Mouse (Mus musculus) Patski (cell line): ENCODE results near the gene G6pc3. TPM values are rescaled to one million over a fixed set of nuclear protein-coding genes. Genes with fewer than 3 reads are reported as not detected.
A peak's percentile ranks its signal among the peaks of the same experiment; 100 is the strongest.

Source experiments
- ATAC-seq: fragments of 100-300 bp; one replicate; pipeline ENCODE4 v1.8.0; 2021
- CTCF ChIA-PET: fragments of 350-600 bp; sonication (Branson Sonifier 250); formaldehyde crosslinking; loops from one replicate; lab custom pipeline; 2022; ENCODE audit warnings: inconsistent platforms; lab: Charles Lee
- POLR2A ChIA-PET: fragments of 350-600 bp; sonication (Branson Sonifier 250); formaldehyde crosslinking; loops from one replicate; lab custom pipeline; 2022; ENCODE audit warnings: antibody characterized with exemption, inconsistent platforms; lab: Charles Lee
- DNase-seq: peaks from one replicate; pipeline ENCODE4 v3.0.0-alpha.2; 2011; ENCODE audit warnings: low read depth, low spot score
- H3K27me3 ChIP-seq: fragments of 371-371 bp; one replicate; pipeline ENCODE4 v1.5.1; 2021
- CTCF ChIP-seq: fragments of 100-300 bp; IDR thresholded peaks from one replicate; pipeline ENCODE4 v1.5.1; 2021
- in situ Hi-C: fragments of 300-500 bp; cut with MboI; formaldehyde crosslinking; loops from 3 replicates; pipeline ENCODE4 v1.11.1; 2018; ENCODE audit warnings: low pct_unique_long_range_greater_than_20kb, mixed read lengths
- polyA plus RNA-seq: library from polyadenylated mRNA; unstranded; gene quantifications from one replicate; pipeline ENCODE4 v1.2.3, GENCODE M21; 2021

G6pc3 gene
- polyA plus RNA-seq, 1 experiment from 2014 or later: 110 TPM

DNA sequence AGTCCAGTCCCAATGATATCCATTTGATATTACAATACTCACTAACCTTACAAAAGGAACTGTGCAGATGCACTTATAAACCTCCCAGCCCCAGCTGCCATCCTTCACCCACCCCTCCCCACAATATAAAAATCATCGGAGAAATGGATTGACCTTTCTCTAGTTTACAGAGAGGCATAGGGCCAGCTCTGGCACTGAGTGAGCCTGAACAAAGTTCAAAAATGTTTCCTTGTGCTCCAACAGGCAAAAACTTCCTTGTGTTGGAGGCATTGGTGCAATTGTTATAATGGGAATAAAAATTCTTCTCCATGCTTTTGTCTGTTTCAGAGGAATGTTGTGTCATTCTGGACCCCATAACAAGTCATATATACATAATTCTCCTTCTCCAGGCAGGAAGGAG lies 3.2 kb upstream of the G6pc3 start:
- no peak for DNase-seq
- TF ChIP-seq CTCF: no peak
- no peak for ATAC-seq
- no peaks in the 10 kb centered on the region for H3K27me3 ChIP-seq
- ChIA-PET POLR2A (no interaction called here), CTCF (interaction anchor here (1.0 kb wide), 1 partner anchor 29 kb away, joined by 3 read pairs; no protein-coding TSS in a partner anchor)
- in situ Hi-C loops: no loop called here

GRCm38 (mm10) chr11:102188980-102189379 lies 440 bp upstream of the G6pc3 start:
- no peaks in the 10 kb centered on the region for H3K27me3 ChIP-seq
- no peak for DNase-seq
- TF ChIP-seq CTCF: no peak
- ChIA-PET POLR2A (interaction anchor here (1.3 kb wide), 1 partner anchor 11 kb away, joined by 5 read pairs; no protein-coding TSS in a partner anchor), CTCF (no interaction called here)
- no peak for ATAC-seq
- in situ Hi-C loops: no loop called here

GRCm38 (mm10) chr11:102190848-102191247 lies 1.4 kb downstream of the G6pc3 start:
- ChIA-PET POLR2A (interaction anchor here (0.6 to 0.9 kb wide), 3 partner anchors 12 to 27 kb away, joined by 3 to 4 read pairs (median 3); no protein-coding TSS in a partner anchor), CTCF (interaction anchor here (0.7 kb wide), 1 partner anchor 33 kb away, joined by 3 read pairs; no protein-coding TSS in a partner anchor)
- no peak for TF ChIP-seq CTCF
- ATAC-seq: no peak
- in situ Hi-C loops: loop anchor here (5.0 kb wide), 2 partner anchors 36 to 86 kb away; no protein-coding TSS in a partner anchor
- H3K27me3 ChIP-seq: no peaks in the 10 kb centered on the region
- DNase-seq: no peak

DNA sequence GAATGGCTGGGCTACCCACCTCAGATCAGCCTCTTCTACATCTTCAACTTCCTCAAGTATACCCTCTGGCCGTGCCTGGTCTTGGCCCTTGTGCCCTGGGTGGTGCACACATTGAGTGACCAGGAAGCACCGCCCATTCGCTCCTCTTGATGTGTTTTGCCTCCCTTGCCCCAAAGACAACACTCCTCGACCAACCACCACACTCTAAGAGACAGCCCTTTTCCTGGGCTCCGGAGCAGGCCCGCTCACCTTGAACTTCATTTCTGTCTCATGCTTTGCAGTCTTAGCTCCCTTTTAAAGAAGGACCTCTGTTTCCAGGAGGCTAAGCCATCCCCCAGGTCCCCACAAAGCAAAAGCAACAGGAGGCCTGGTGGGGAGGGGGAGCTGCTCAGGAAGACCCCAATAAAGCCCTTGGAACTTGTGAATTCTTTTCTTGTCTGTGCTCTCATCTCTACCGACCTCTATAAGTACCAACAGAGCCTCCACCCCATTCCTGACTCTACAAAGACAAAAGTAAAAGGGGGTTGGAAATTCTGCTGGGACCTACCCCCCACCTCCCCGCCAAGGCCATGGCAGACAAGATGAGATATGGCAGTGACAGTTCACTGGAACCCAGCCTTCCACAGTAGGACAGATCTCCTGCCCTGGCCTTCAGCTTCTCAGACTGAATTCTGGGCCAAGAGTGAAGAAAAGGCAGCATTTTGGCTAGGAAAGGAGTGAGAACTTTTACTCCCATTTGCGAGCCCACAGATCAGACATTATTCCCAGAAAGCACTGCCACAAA lies 4.4 kb downstream of the G6pc3 start:
- POLR2A ChIA-PET: no interaction called here
- DNase-seq: no peak

DNA sequence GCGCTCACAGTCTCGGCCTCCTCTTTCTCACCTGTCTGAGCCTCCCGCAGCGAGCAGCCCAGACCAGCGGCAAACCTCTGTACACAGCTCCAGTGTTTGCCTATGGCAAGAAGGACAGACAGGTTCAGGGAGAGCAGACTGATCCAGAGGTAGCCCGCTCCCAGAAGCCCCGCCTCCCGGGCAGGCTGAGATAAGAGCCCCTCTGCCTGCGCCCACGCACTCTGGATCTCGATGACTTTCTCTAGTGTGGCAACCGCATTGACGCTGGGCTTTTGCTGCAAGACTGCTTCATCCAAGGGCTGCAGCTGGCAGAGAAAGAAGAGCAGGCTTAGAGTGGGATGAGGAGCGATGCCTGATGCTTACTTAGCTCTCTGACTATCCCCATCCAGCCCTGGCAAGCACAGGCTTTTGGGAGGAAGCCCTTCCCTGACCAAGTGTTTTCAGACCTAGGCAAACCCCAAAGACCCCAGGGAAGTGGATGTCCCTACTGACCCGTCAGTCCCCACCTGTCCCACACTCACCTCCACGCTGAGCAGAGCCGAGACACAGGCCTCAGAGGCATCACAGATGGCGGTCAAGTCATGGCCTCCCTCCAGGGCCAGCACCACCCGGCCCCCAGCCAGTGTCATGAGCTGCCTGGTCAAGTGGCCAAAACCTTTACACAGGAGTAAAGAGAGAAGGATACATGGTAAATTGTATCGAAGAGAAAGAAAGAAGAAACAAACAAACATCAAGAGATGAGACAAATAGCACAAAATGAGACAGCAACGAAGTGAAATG lies 6.8 kb downstream of the G6pc3 start:
- no peaks in the 10 kb centered on the region for H3K27me3 ChIP-seq
- TF ChIP-seq CTCF: no peak
- no peak for ATAC-seq
- in situ Hi-C loops: no loop called here
- CTCF ChIA-PET: interaction anchor here (0.9 kb wide), 1 partner anchor 17 kb away, joined by 4 read pairs; no protein-coding TSS in a partner anchor
- no peak for DNase-seq
- POLR2A ChIA-PET: interaction anchor here (1.4 kb wide), 1 partner anchor 21 kb away, joined by 4 read pairs; no protein-coding TSS in a partner anchor

More for the DNA sequence above, 4.4 kb downstream of the G6pc3 start:
- in situ Hi-C loops: loop anchor here (5.0 kb wide), 2 partner anchors 33 to 83 kb away; no protein-coding TSS in a partner anchor
- H3K27me3 ChIP-seq: no peaks in the 10 kb centered on the region
- no peak for TF ChIP-seq CTCF
- CTCF ChIA-PET: no interaction called here
- no peak for ATAC-seq

- in situ Hi-C loops: no loop called here
- ChIA-PET CTCF (interaction anchor here (1.2 kb wide), 1 partner anchor 12 kb away, joined by 3 read pairs; no protein-coding TSS in a partner anchor), POLR2A (no interaction called here)
- H3K27me3 ChIP-seq: no peaks in the 10 kb centered on the region
- TF ChIP-seq CTCF: no peak
- ATAC-seq (no peak), DNase-seq (no peak)
Observed at GRCm38 (mm10) chr11:102198245-102198644, 8.8 kb downstream of the G6pc3 start.

DNA sequence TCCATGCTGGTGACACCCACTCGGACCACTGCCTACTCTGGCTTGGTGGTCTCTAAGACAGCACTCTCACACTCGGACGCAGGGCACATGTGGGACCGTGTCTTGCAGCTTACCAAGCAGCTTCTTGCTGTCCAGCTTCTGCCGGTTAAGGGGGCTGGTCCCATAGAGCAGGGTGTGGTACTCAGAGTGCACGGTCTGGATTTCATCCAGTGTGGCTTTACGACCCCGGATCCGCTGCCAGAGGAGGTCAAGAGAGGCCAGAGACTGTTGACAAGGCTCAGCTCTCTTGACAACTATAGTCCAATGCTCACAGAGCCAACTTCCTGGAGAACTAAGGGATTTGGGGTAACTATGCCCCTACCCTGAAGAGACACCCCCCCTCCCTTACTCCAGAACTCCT lies 10.4 kb downstream of the G6pc3 start:
- POLR2A ChIA-PET: no interaction called here
- in situ Hi-C loops: no loop called here
- TF ChIP-seq CTCF: no peak
- CTCF ChIA-PET: no interaction called here
- DNase-seq (no peak), ATAC-seq (no peak)
- no peaks in the 10 kb centered on the region for H3K27me3 ChIP-seq

- ATAC-seq (peak; percentile 70), DNase-seq (no peak)
- ChIA-PET POLR2A (no interaction called here), CTCF (no interaction called here)
- no peaks in the 10 kb centered on the region for H3K27me3 ChIP-seq
- no peak for TF ChIP-seq CTCF
- in situ Hi-C loops: no loop called here
Observed at GRCm38 (mm10) chr11:102201408-102201821, 12.0 kb downstream of the G6pc3 start.

- POLR2A ChIA-PET: interaction anchor here (0.5 to 0.9 kb wide), 2 partner anchors 10 to 77 kb away, joined by 3 read pairs; no protein-coding TSS in a partner anchor
- in situ Hi-C loops: no loop called here
- CTCF ChIA-PET: interaction anchor here (1.6 kb wide), 1 partner anchor 16 kb away, joined by 4 read pairs; no protein-coding TSS in a partner anchor
- DNase-seq (no peak), ATAC-seq (no peak)
- TF ChIP-seq CTCF: no peak
- H3K27me3 ChIP-seq: no peaks in the 10 kb centered on the region
Observed at GRCm38 (mm10) chr11:102206481-102206880, 17.1 kb downstream of the G6pc3 start.
